Mouse (Mus musculus): Measurements from ENCODE around the gene Ptpn14.

Ptpn14 gene

GRCm38 (mm10) chr1:189715915-189716797, 11.9 kb upstream of the Ptpn14 start:
- intact Hi-C loops (cut with DNase I): no loop called here

GRCm38 (mm10) chr1:189717546-189717945, 10.5 kb upstream of the Ptpn14 start:
- intact Hi-C loops (cut with DNase I): no loop called here

GRCm38 (mm10) chr1:189718600-189718999, 9.5 kb upstream of the Ptpn14 start:
- intact Hi-C loops (cut with DNase I): no loop called here

GRCm38 (mm10) chr1:189726121-189726520, 1.9 kb upstream of the Ptpn14 start:
- intact Hi-C loops (cut with DNase I): no loop called here

GRCm38 (mm10) chr1:189727346-189727883, 653 bp upstream of the Ptpn14 start:
- intact Hi-C loops (cut with DNase I): no loop called here

GRCm38 (mm10) chr1:189728784-189729115, 682 bp downstream of the Ptpn14 start:
- intact Hi-C loops (cut with DNase I): no loop called here

GRCm38 (mm10) chr1:189729141-189729815, 1.2 kb downstream of the Ptpn14 start:
- intact Hi-C loops (cut with DNase I): no loop called here

- intact Hi-C loops (cut with DNase I): no loop called here
Measured at GRCm38 (mm10) chr1:189731697-189732096, 3.6 kb downstream of the Ptpn14 start.

- intact Hi-C loops (cut with DNase I): no loop called here
Measured at GRCm38 (mm10) chr1:189732156-189732555, 4.1 kb downstream of the Ptpn14 start.

- intact Hi-C loops (cut with DNase I): no loop called here
Measured at GRCm38 (mm10) chr1:189740075-189740474, 12.0 kb downstream of the Ptpn14 start.

- intact Hi-C loops (cut with DNase I): no loop called here
Measured at GRCm38 (mm10) chr1:189742041-189742440, 14.0 kb downstream of the Ptpn14 start.

GRCm38 (mm10) chr1:189743136-189743535, 15.1 kb downstream of the Ptpn14 start:
- intact Hi-C loops (cut with DNase I): no loop called here

- intact Hi-C loops (cut with DNase I): no loop called here
Measured at GRCm38 (mm10) chr1:189744914-189745710, 17.0 kb downstream of the Ptpn14 start.

GRCm38 (mm10) chr1:189746520-189746919, 18.5 kb downstream of the Ptpn14 start:
- intact Hi-C loops (cut with DNase I): no loop called here

- intact Hi-C loops (cut with DNase I): no loop called here
Measured at GRCm38 (mm10) chr1:189749789-189750188, 21.7 kb downstream of the Ptpn14 start.

- intact Hi-C loops (cut with DNase I): no loop called here
Measured at GRCm38 (mm10) chr1:189750233-189750632, 22.2 kb downstream of the Ptpn14 start.

- intact Hi-C loops (cut with DNase I): no loop called here
Measured at GRCm38 (mm10) chr1:189752245-189752644, 24.2 kb downstream of the Ptpn14 start.

GRCm38 (mm10) chr1:189755072-189755471, 27.0 kb downstream of the Ptpn14 start:
- intact Hi-C loops (cut with DNase I): no loop called here

GRCm38 (mm10) chr1:189756306-189757053, 28.4 kb downstream of the Ptpn14 start:
- intact Hi-C loops (cut with DNase I): no loop called here

- intact Hi-C loops (cut with DNase I): no loop called here
Measured at GRCm38 (mm10) chr1:189757054-189757408, 29.0 kb downstream of the Ptpn14 start.

GRCm38 (mm10) chr1:189761581-189762021, 33.5 kb downstream of the Ptpn14 start:
- intact Hi-C loops (cut with DNase I): no loop called here

Measured in adrenal gland (tissue).